Mouse (Mus musculus) layer of hippocampus, postnatal 14 days (tissue): Measurements from ENCODE around the gene Slc25a16. TPM values are rescaled to one million over a fixed set of nuclear protein-coding genes. Genes with fewer than 3 reads are reported as not detected.

Experiments used
- DNase-seq, 2 experiments: peaks; one replicate each; pipeline ENCODE4 v3.0.0; 2021 to 2022; ENCODE audit warnings: low spot score in 2 of 2, mixed read lengths in 1 of 2
- total RNA-seq, 2 experiments: library from RNA; stranded (reverse); gene quantifications; 2 replicates each; pipeline ENCODE4 v1.2.3; 2021

The Slc25a16 gene
- total RNA-seq, 2 experiments from 2014 or later, result 41.3 to 45.0 TPM

- no peak for DNase-seq
Observed at GRCm38 (mm10) chr10:62990636-62991035, 70.2 kb downstream of the Slc25a16 start.

DNA sequence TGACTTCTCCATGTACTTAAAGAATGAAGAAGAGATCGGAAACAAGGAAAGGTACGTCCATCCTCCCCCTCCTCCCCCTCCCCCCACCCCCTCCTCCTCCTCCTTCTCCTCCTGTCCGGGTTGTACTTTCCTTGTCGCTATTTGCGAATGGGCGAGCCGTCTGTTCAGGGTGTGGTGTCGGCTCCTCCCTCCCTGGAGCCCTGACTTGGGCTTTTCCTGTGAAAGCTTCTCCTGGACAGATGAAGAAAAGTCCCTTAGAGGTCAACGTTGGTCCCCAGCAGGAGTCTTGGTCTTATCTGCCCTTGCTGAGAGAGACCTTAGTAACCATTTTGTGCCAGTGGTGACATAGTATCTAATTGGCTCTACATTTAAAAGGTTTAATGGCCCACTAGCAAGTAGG, 73.6 kb downstream of the Slc25a16 start:
- no peak for DNase-seq

Other genes starting within 250 kb of the Slc25a16 start
- gene Stox1, start 194.5 kb upstream of the Slc25a16 start, total RNA-seq, result 1 to 10 TPM; 3.2 to 4.2 TPM
- gene Ccar1, start 128.3 kb upstream of the Slc25a16 start, total RNA-seq, result 10 to 100 TPM; 64.6 to 68.3 TPM
- 10 to 100 TPM; 49.3 to 51.1 TPM for gene Tet1, start 11.6 kb upstream of the Slc25a16 start, total RNA-seq
- 1 to 10 TPM; 1.8 to 2.1 TPM for gene Dna2, start 26.4 kb downstream of the Slc25a16 start, total RNA-seq
- gene Rufy2, start 59.6 kb downstream of the Slc25a16 start, total RNA-seq, result 10 to 100 TPM; 68.9 to 74.6 TPM
- gene Hnrnph3, start 103.6 kb downstream of the Slc25a16 start, total RNA-seq, result 10 to 100 TPM; 31.0 to 39.5 TPM
- gene Pbld2, start 103.7 kb downstream of the Slc25a16 start, total RNA-seq, result 1 to 10 TPM; 1.8 to 3.0 TPM
- under 1 TPM; 0.21 to 0.48 TPM for gene Pbld1, start 139.5 kb downstream of the Slc25a16 start, total RNA-seq
- 1 to 10 TPM; 1.3 to 2.7 TPM for gene Atoh7, start 179.0 kb downstream of the Slc25a16 start, total RNA-seq